Mouse (Mus musculus) v-Abl transformed pro-B cells (cell line): ENCODE results near the gene Myrf.

Experiments used
- in situ Hi-C, 2 experiments: fragments of 400-800 bp; cut with MboI; formaldehyde crosslinking; loops; one replicate each; pipeline ENCODE4 v1.15.1; 2025; ENCODE audit not compliant: unreplicated experiment in 2 of 2

Myrf gene

DNA sequence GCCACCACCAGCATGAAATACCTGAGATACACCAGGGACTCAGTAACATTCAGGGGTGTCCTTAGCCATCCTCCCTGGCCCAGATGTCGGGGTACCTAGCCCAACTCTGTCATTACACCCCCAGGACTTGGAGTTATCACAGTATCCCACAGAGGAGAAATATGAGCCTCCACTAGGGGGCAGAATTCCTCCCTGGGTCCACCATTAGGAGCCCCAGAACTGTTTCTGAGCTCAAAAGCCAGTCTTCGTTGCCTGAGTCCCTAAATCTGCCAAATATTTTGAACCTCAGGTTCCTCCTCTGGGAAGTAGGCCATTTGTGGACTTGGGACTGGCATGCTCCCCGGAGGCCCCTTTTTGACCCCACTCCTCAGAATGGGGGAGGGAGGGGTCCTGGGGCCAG lies 21.4 kb downstream of the Myrf start:
- in situ Hi-C loops: loop anchor here in 1 of 2 experiments (25.0 kb wide), 1 partner anchor 1507 kb away; the partner anchor contains the start of gene Slc3a2

DNA sequence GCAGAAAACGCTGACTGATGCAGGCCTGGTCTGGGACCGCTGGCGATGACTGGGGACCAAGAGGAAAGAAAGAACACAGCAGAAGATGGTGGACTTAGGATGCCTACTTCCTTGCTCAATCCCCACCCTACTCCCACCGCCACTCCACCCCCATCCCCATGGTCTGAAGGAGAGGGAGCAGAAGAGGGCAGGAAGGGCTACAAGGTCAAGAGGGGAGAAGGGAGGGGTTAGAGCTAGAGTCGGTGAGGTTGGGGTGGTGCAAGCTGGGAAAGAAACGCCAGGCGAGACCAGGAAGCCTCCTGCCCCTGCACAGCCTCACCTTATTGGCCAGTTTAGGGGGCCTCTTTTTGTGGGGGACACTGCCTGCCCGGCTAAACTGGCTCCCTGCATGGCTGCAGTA lies 24.4 kb downstream of the Myrf start:
- in situ Hi-C loops: loop anchor here in 1 of 2 experiments (25.0 kb wide), 1 partner anchor 1504 kb away; the partner anchor contains the start of gene Slc3a2

DNA sequence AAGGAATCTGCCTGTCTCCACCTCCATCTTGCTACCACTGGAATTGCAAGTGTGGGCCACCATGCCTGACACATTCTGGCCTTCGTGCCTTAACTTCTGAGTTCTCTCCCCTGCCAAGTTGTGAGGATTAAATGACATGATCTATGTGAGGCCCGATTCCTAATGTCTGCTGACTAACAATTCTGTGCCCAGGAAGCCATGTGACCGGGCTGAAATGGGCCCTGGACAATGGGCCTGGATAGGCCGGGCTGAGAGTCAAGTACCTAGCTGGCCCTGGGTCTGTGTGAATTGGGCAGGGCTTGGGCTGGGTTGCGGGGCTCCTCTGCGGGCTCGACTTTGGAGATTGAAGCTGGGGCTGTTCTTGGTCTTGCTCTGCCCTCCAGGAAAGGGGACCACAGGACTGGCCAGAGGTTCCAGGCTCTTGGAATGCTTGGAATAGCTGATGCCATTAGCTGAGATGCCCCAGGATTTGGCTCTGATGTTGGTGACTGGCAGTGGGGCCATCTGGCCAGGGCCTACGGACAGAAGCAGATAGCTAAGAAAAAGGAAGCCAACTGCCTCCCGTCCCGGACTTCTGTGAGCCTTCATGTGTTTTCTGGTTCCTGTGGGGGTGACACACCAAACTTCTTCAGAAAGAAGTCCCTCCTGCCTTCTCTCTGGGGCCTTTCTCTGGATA lies 26.6 kb downstream of the Myrf start:
- in situ Hi-C loops: loop anchor here in 1 of 2 experiments (25.0 kb wide), 1 partner anchor 1502 kb away; the partner anchor contains the start of gene Slc3a2

DNA sequence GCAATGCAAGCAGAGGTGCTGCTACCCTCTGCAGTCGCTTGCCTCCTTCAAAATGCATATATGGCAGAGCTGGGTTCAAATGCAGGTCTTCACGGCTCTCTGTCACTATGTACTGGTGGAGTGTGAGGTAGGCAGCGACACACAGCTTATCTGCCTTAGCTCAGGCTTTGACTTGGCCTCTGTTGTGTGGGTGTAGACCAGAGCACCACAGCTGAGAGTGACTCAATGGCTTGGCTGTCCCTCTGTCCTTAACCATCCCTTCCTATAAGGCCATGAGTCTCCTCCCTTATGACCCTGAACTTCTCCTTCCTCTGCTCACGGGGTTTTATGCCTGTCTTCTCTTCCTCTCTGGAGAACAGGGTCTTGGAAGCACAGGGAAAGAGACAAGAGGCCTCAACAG lies 29.7 kb downstream of the Myrf start:
- in situ Hi-C loops: loop anchor here in 1 of 2 experiments (25.0 kb wide), 1 partner anchor 1499 kb away; the partner anchor contains the start of gene Slc3a2

DNA sequence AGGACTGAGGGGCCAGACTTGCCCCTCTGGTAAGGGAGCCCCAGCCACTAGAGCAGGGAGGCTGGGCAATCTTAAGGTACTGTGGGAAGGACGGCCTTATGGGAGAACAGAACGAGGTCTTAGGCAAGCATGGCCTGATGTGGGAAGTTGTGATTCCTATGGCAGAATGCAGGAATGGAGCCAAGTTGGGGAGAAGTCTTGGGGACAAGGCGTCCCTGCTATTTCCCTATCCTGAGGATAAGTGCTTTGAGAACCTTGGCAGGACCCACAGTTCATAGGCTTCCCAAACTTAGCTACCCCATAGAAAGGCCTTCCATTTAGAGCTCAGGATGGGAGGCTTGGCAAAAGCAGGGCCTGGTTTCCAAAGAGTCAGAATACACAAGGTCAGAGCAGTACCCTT lies 31.7 kb downstream of the Myrf start:
- in situ Hi-C loops: loop anchor here in 1 of 2 experiments (25.0 kb wide), 1 partner anchor 1497 kb away; the partner anchor contains the start of gene Slc3a2

DNA sequence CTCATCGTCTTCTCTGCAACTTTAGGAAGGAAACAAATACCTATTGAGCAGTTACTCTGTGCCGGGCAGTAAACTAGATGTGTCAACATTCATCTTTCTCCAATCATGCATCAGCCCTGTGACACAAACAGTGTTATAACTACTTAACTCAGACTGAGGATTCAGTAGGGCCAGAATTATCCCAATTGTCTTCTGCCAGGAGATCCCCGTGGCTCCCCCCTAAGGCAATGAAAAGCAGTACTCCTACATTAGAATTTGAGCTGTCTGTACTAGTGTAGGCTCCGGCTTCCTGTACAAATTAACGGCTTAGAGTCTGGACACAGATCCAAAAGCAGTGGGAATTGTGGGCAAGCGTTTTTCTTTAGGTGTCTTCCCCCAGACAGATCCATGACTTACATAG lies 35.5 kb downstream of the Myrf start:
- in situ Hi-C loops: loop anchor here in 1 of 2 experiments (25.0 kb wide), 1 partner anchor 1493 kb away; the partner anchor contains the start of gene Slc3a2

DNA sequence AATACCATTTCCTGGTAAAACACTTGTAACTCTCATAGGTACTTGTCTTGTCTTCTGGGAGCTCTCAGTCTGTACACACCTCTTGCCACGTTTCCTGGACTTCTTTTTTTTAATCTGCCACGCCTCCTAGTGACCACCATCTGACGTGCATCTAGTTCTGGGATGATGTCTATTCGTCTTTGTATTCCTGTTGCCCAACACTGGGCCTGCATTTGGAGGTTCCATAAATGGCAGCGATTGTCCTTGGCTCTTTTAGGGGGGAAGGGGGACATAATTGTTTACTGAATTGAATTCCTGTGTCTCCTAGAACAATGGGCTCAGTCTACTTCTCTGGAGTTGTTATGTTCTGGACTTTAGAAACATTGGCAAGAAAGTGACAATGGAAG lies 35.9 kb downstream of the Myrf start:
- in situ Hi-C loops: loop anchor here (5.0 to 25.0 kb wide), 4 partner anchors 202 to 1492 kb away; partner anchors contain the start of genes Best1 (in 1 of the 2), Incenp (in 1 of the 2), Rab3il1 (in 1 of the 2) and Slc3a2 (in 1 of the 2)

DNA sequence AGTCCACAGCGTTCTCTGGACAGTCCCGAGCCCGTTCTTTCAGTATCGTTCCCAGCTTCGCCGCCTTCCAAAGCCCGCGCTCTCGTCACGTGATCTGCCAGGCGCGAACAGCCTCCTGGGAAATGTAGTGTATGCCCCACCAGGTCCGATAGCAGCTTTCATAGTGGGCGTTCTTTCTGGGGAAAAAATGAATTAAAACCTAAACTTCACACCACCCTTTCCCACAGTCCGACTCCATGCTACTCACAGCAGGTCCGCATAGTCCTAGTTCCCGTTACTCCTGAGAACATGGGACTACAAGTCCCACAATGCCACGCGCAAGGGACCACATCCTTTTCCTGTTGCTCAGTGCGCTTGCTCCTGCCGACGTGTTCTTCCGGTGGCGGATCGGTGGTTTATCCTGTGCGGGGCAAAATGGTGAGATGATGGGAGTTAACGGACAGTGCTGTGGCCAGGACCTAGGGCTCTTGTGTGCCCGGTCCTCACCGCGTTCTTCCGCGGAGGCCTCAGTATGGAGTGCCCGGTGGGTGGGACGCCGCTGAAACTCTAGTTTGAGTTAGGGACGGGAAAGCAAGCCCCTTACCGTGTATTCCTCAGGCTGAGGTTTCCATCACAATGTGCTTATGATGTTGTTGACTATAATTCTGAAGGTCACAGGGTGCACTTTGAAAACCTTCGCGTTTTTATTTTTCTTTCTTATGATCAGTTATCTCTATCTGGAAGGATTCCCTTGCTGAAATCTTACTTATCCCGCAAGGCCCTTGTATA lies 36.5 kb downstream of the Myrf start, which contains the start of the genes Tmem258 and Fen1:
Gene Tmem258, plus strand, starts transcription at position 167 of the 768 bp plus-strand sequence.
Gene Fen1, minus strand, starts transcription at position 322 of the 768 bp plus-strand sequence.
- in situ Hi-C loops: loop anchor here (5.0 to 25.0 kb wide), 4 partner anchors 202 to 1492 kb away; partner anchors contain the start of genes Best1 (in 1 of the 2), Incenp (in 1 of the 2), Rab3il1 (in 1 of the 2) and Slc3a2 (in 1 of the 2)

DNA sequence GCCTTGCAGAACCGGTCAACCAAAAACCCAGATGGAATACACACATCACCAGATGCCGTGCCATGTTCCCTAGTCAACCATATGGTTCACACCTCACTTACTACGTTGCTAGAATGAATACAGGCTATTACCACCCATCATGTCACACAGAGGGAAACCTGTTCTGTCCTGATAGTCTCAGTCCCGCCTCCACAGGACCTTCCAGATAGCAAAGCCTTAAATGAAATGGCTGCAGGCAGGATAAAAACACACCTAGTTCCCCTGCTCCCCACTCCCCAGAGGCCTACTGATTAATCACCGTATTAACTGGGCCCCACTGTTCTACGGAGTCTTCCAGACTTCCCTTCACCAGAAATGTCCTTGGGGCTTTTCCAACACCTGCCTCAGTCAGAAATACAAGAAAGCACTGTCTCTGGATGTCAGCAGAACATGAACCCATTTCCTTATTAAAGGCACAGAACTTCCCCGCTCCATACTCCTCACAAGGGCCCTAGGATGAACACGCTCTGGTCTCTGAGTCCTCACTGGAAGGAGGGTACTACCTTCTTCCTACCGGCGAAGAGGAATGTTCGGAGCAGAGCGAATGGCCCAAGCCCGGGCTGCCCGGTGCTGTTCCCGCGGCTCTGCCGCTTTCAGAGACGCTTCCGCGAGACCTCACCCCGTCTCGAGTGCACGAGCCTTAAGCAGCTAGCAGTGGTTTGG lies 37.3 kb downstream of the Myrf start:
- in situ Hi-C loops: loop anchor here (5.0 to 25.0 kb wide), 4 partner anchors 201 to 1491 kb away; partner anchors contain the start of genes Best1 (in 1 of the 2), Incenp (in 1 of the 2), Rab3il1 (in 1 of the 2) and Slc3a2 (in 1 of the 2)

DNA sequence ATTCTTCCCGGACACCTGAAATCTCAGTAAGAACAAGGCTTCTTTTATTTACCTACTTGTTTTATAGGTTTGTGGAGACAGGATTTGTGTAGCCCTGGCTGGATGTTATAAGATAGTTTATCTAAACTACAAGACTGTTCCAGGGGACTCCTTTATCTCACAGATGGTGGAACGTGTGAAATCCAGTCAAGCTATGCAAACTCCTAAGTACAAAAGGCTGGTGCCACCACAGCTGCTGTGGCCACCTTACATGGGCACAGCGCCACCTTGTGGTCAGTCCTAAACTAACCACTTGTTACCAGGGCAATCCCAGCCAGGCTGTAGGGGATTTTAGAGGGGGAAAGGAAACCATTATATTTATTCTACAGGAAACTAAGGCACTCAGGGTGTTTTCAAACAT lies 41.8 kb downstream of the Myrf start:
- in situ Hi-C loops: loop anchor here (5.0 to 25.0 kb wide), 4 partner anchors 161 to 1361 kb away; partner anchors contain the start of genes AC129217.1 (in 1 of the 2), Asrgl1 (in 1 of the 2), Best1 (in 1 of the 2) and Bscl2 (in 1 of the 2)

DNA sequence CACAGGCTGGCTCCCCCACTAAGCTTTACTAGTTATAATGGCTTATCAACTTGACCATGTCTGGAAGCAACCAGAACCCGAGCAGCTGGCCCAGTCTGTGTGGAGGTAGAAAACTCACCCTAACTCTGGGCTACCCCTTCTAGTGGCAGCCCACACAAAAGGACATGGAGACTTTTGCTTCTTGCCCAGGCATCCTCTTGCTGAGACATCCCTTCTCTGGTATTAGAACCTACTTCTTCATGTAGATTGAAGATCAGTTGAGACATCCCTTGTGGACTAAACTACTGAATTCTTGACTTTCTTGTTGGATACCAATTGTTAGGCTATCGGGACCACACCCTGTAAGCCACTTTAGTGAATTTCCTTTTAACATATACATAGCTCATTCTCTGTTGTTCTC lies 42.3 kb downstream of the Myrf start:
- in situ Hi-C loops: loop anchor here (5.0 to 25.0 kb wide), 4 partner anchors 161 to 1361 kb away; partner anchors contain the start of genes AC129217.1 (in 1 of the 2), Asrgl1 (in 1 of the 2), Best1 (in 1 of the 2) and Bscl2 (in 1 of the 2)

DNA sequence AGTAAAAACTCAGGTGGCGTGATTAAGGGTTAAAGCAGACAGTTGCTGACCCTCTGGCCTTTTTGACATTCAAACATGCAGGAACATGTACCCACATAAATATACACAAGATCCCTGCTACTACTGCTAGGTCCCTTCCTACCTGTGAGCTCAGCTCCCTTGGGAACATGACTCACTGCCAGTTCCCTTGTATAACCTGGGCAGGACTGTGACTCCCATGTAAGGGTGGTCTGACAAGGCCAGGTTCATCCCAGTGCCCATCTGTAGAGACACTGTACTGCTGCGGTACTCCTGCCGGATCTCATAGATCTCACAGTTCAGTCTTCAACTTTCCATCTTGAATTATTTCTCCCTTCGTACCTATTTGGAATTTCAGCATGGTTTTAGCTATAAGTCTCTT lies 43.4 kb downstream of the Myrf start:
- in situ Hi-C loops: loop anchor here (5.0 to 25.0 kb wide), 4 partner anchors 160 to 1360 kb away; partner anchors contain the start of genes AC129217.1 (in 1 of the 2), Asrgl1 (in 1 of the 2), Best1 (in 1 of the 2) and Bscl2 (in 1 of the 2)

DNA sequence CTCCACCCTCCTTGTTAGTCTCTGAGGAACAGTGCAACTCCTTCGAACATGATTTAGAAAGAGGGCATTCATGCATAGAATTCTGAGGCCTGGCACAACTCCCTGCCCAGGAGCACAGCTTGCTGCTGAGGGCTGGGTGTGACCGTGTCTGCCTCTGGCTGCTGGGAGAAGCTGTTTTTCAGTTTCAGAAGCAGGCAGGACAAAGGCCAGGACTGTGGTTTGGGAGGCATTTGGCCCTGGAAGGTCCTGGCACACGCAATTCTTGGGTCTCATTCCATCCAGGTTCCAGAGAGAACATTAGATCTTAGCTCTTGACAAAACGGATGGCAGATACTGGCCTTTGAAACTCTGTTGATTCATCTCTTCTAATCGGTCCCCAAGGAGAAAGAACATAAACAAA lies 45.3 kb downstream of the Myrf start:
- in situ Hi-C loops: loop anchor here (5.0 to 25.0 kb wide), 4 partner anchors 158 to 1358 kb away; partner anchors contain the start of genes AC129217.1 (in 1 of the 2), Asrgl1 (in 1 of the 2), Best1 (in 1 of the 2) and Bscl2 (in 1 of the 2)

DNA sequence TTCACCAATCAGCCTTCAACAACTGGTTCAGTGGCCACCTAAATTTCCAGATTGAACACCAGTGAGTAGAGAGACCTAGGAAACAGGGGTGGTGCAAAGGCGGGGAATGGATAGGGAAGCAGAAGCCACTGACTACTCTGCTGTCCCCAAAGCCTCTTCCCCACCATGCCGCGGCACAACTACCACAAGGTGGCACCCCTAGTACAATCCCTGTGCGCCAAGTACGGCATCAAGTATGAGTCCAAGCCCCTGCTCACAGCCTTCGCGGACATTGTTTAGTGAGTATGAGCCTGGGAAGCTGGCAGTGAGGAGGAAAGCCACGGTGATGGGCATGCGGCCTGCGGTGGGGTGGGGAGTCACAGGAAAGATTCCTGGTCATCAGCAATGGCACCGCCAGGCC lies 46.2 kb downstream of the Myrf start:
- in situ Hi-C loops: loop anchor here in 1 of 2 experiments (25.0 kb wide), 2 partner anchors 1057 to 1357 kb away; partner anchors contain the start of genes AC129217.1, Asrgl1, Bscl2 and Gng3

DNA sequence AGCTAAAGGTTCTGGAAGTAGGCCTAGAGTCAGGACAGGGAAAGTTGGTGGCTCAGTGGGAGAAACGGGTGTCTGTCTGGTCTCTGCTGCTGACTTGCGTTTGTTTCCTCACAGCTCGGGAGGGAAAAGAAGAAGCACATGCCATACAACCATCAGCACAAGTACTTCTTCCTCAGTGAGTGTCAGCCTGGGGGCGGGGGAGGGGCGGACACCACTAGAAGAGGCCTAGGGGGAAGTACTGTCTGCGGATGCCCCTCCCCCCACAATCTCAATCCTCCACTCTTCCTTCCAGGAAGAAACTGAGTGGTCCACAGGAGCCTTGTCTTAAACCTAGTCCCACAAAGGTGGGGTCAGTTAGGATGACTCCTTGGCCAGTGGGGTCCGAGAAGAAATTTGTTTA lies 49.2 kb downstream of the Myrf start:
- in situ Hi-C loops: loop anchor here in 1 of 2 experiments (25.0 kb wide), 2 partner anchors 1054 to 1354 kb away; partner anchors contain the start of genes AC129217.1, Asrgl1, Bscl2 and Gng3

DNA sequence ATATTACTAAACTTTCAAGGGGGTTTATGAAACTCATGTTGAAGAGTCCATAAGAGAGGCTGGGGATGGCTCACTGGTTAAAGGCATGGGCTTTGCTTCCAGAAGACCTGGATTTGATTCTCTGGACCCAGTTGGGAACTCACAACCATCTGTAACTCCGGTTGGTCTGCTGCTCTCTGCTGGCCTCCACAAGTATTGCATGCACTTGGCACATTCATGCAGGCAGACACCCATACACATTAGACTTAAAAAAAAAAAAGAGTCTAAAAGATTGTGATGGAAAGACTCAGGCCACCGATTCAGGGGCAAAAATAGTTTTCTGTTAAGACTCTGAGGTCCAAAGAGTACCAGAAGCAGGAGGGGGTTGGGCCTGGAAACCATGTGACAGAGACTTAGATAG lies 49.8 kb downstream of the Myrf start:
- in situ Hi-C loops: loop anchor here in 1 of 2 experiments (25.0 kb wide), 2 partner anchors 1053 to 1353 kb away; partner anchors contain the start of genes AC129217.1, Asrgl1, Bscl2 and Gng3

DNA sequence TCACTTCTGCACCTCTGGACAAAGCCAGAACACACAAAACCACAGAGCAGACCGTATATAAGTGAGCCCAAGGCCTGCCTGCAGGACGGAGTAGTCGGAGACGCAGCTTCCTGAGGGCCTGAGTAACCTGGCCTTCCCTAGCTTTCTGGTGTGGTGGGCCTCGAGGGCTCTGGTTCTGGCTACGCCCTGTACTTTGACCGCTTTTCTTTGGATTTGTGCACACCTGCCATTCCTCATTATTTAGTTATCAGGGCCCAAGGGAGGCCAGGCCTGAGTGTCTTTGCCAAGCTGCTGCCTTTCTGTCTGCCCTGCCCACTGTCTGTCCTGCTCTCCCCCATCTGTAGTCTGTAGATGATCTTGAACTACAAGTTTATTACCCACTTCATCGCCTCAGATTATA lies 50.6 kb downstream of the Myrf start:
- in situ Hi-C loops: loop anchor here in 1 of 2 experiments (10.0 to 25.0 kb wide), 3 partner anchors 155 to 1353 kb away; partner anchors contain the start of genes AC129217.1, Asrgl1, Bscl2 and Gng3

DNA sequence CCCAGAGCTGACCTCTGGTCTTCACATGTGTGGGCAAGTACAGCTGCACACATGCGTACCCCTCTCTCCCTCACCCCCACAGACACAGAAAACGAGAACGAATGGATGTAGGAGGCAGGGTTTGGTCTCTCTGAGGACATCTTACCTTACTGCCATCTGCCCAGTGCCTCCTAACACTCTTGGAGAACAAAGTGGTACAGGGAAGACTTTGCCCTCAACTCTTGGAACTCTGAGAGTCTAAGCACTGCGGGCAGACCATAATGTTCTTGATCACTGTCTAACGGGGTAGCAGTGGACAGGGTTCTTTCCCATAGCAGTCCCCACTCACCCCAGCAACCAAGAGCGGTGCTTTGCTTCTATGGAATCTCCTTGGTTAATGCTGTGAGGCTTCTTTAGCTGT lies 51.5 kb downstream of the Myrf start:
- in situ Hi-C loops: loop anchor here in 1 of 2 experiments (10.0 to 25.0 kb wide), 3 partner anchors 154 to 1352 kb away; partner anchors contain the start of genes AC129217.1, Asrgl1, Bscl2 and Gng3
